Mouse (Mus musculus) bone marrow macrophage, adult 2 months (primary cell): ENCODE measurements around the gene Mfsd2a.

ENCODE experiments used
- CTCF ChIP-seq: IDR thresholded peaks from 2 replicates; pipeline ENCODE4 v1.5.1; 2012; ENCODE audit warnings: low read depth, mild to moderate bottlenecking, low read length, moderate library complexity
- POLR2A ChIP-seq: IDR thresholded peaks from 2 replicates; pipeline ENCODE4 v1.6.1; 2012; ENCODE audit warnings: mild to moderate bottlenecking, low read depth, low read length, borderline replicate concordance

GRCm38 (mm10) chr4:122968106-122968505 lies 7.1 kb upstream of the Mfsd2a start:
- TF ChIP-seq POLR2A (no peak), CTCF (no peak)
